Mouse (Mus musculus): ENCODE data around the gene Gh. TPM values are rescaled to one million over a fixed set of nuclear protein-coding genes. Genes with fewer than 3 reads are reported as not detected.

The Gh gene
- total and polyA plus RNA-seq, 2 experiments from 2014 or later, result not detected

DNA sequence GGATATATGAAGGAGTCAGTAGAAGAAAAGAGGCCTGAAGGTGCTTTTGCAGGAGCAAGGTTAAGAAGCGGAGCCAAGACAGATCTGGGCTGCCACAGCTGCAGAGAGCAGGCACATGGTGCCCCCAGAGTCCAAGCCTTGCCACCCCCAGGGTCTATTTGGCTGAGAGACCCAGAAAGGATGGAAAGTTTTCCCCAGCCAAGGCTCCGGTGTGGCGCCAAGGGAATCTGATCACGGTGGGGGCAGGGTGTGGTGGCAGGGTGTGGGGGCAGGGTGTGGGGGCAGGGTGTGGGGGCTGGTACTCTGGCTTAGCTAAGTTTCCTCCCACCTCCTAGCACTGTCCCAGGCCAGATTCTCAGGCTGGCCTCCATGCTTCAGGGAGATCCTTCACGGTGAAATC, 26.9 kb upstream of the Gh start:
- H3K4me3 ChIP-seq (ENCODE audit: low read depth, low read length), result no peak overlapping the region
- H3K27ac ChIP-seq (ENCODE audit: low read depth), result peak overlapping the region; percentile 83
- H3K9ac ChIP-seq (replicated peaks; ENCODE audit: low read depth, low read length), result no peak overlapping the region
- H3K27me3 ChIP-seq (ENCODE audit: control insufficient read depth, insufficient read depth, low read length), result no peaks in the 10 kb centered on the region
- no peaks in the 10 kb centered on the region for H3K36me3 ChIP-seq (replicated peaks; ENCODE audit: control insufficient read depth, insufficient read depth, low read length)
- 0 out of 2 replicates have a peak, but pooled peaks have one; percentile 10 for ATAC-seq (ENCODE audit: insufficient read depth, low read depth)
- DNase-seq (ENCODE audit: low spot score), result no peak
- 31% methylated on average over 5 of the region's 5 CpGs for WGBS
- H3K9me3 ChIP-seq (replicated peaks; ENCODE audit: control insufficient read depth, low read length), result no peaks in the 10 kb centered on the region
- no peak overlapping the region for H3K4me2 ChIP-seq (ENCODE audit: low read depth, low read length)
- TF ChIP-seq EP300 (IDR thresholded peaks at IDR 0.05; ENCODE audit: low read depth) (no peak), CTCF (IDR thresholded peaks at IDR 0.05; ENCODE audit: low read depth) (no peak)
- peaks cover 15% of the 10 kb centered on the region; the same call in 1 of the 2 replicates for H3K4me1 ChIP-seq (ENCODE audit: control insufficient read depth, insufficient read depth)

DNA sequence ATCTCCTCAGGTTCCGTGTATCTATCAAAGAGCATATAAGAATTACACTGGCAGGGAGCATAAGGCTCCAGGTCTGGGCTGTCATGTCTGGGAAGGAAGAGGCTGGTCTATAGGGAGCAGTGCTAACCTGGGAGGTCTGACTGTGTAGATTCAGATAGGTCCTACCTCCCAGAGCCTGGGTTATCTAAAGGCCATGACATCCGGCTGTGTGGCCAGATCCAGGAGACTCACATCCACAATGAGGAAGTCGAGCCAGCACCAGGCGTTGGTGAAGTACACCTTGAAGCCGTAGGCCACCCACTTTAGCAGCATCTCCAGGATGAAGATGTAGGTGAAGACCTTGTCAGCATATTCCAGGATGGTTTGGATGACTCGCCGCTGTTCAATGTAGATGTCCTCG, 24.8 kb upstream of the Gh start:
- 64% methylated on average over 8 of the region's 8 CpGs for WGBS
- Histone ChIP-seq H3K36me3 (replicated peaks; ENCODE audit: control insufficient read depth, insufficient read depth, low read length) (no peaks in the 10 kb centered on the region), H3K9me3 (replicated peaks; ENCODE audit: control insufficient read depth, low read length) (no peaks in the 10 kb centered on the region), H3K9ac (replicated peaks; ENCODE audit: low read depth, low read length) (no peak overlapping the region), H3K4me3 (ENCODE audit: low read depth, low read length) (no peak overlapping the region), H3K27me3 (ENCODE audit: control insufficient read depth, insufficient read depth, low read length) (no peaks in the 10 kb centered on the region), H3K4me2 (ENCODE audit: low read depth, low read length) (no peak overlapping the region), H3K4me1 (ENCODE audit: control insufficient read depth, insufficient read depth) (peaks cover 15% of the 10 kb centered on the region; the same call in 1 of the 2 replicates), H3K27ac (ENCODE audit: low read depth) (no peak overlapping the region)
- ATAC-seq (ENCODE audit: insufficient read depth, low read depth), result no peak
- no peak for TF ChIP-seq CTCF (IDR thresholded peaks at IDR 0.05; ENCODE audit: low read depth)
- no peak for TF ChIP-seq EP300 (IDR thresholded peaks at IDR 0.05; ENCODE audit: low read depth)
- no peak for DNase-seq (ENCODE audit: low spot score)

DNA sequence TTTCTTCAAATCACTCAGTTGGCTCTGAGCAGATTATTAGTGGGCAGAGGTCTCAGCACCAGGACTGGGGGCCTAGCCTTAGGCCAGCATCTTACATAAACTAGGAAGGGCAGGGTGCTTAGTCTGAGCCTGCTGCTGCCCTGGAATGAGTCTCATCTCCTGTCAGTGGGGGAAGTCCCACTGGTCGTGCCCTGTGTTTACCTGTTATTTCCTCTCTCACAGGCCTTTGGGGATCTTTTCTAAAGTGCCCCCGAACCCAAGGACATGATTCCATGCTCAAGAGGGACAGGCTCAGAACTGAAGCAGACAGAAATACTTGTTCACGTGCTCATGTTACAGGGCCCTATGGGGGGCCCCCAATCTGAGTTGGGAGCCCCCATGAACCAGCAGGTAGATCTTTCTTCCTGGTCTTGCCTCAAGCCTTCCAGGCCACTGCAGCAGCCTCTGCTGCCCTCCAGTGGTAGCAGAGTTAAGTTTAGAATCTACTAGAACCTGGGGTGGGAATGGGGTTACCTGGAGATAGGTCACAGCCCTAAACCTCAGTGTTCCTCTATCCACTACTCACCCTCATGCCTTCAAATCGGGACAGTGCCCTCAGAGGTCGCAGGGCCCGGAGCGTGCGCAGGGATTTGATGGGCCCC, 24.0 kb upstream of the Gh start:
- 57% methylated on average over 8 of the region's 8 CpGs for WGBS
- H3K27ac ChIP-seq (ENCODE audit: low read depth), result no peak overlapping the region
- DNase-seq (ENCODE audit: low spot score) (peak; percentile 45), ATAC-seq (ENCODE audit: insufficient read depth, low read depth) (no peak)
- no peak overlapping the region for H3K4me3 ChIP-seq (ENCODE audit: low read depth, low read length)
- H3K4me1 ChIP-seq (ENCODE audit: control insufficient read depth, insufficient read depth), result peaks cover 15% of the 10 kb centered on the region; the same call in 1 of the 2 replicates
- no peak overlapping the region for H3K9ac ChIP-seq (replicated peaks; ENCODE audit: low read depth, low read length)
- H3K9me3 ChIP-seq (replicated peaks; ENCODE audit: control insufficient read depth, low read length), result no peaks in the 10 kb centered on the region
- TF ChIP-seq EP300 (IDR thresholded peaks at IDR 0.05; ENCODE audit: low read depth) (no peak), CTCF (IDR thresholded peaks at IDR 0.05; ENCODE audit: low read depth) (peak; percentile 84)
- H3K4me2 ChIP-seq (ENCODE audit: low read depth, low read length), result no peak overlapping the region
- H3K36me3 ChIP-seq (replicated peaks; ENCODE audit: control insufficient read depth, insufficient read depth, low read length), result no peaks in the 10 kb centered on the region
- no peaks in the 10 kb centered on the region for H3K27me3 ChIP-seq (ENCODE audit: control insufficient read depth, insufficient read depth, low read length)

- Histone ChIP-seq H3K27me3 (ENCODE audit: control insufficient read depth, insufficient read depth, low read length) (no peaks in the 10 kb centered on the region), H3K9me3 (replicated peaks; ENCODE audit: control insufficient read depth, low read length) (no peaks in the 10 kb centered on the region), H3K4me1 (ENCODE audit: control insufficient read depth, insufficient read depth) (peaks cover 11% of the 10 kb centered on the region; the same call in 1 of the 2 replicates), H3K36me3 (replicated peaks; ENCODE audit: control insufficient read depth, insufficient read depth, low read length) (no peaks in the 10 kb centered on the region), H3K9ac (replicated peaks; ENCODE audit: low read depth, low read length) (no peak overlapping the region), H3K4me3 (ENCODE audit: low read depth, low read length) (no peak overlapping the region), H3K4me2 (ENCODE audit: low read depth, low read length) (no peak overlapping the region), H3K27ac (ENCODE audit: low read depth) (no peak overlapping the region)
- DNase-seq (ENCODE audit: low spot score) (no peak), ATAC-seq (ENCODE audit: insufficient read depth, low read depth) (no peak)
- WGBS, result 87% methylated on average over 5 of the region's 5 CpGs
- TF ChIP-seq EP300 (IDR thresholded peaks at IDR 0.05; ENCODE audit: low read depth), result no peak
Observed at GRCm38 (mm10) chr11:106324858-106325257, 23.2 kb upstream of the Gh start.

DNA sequence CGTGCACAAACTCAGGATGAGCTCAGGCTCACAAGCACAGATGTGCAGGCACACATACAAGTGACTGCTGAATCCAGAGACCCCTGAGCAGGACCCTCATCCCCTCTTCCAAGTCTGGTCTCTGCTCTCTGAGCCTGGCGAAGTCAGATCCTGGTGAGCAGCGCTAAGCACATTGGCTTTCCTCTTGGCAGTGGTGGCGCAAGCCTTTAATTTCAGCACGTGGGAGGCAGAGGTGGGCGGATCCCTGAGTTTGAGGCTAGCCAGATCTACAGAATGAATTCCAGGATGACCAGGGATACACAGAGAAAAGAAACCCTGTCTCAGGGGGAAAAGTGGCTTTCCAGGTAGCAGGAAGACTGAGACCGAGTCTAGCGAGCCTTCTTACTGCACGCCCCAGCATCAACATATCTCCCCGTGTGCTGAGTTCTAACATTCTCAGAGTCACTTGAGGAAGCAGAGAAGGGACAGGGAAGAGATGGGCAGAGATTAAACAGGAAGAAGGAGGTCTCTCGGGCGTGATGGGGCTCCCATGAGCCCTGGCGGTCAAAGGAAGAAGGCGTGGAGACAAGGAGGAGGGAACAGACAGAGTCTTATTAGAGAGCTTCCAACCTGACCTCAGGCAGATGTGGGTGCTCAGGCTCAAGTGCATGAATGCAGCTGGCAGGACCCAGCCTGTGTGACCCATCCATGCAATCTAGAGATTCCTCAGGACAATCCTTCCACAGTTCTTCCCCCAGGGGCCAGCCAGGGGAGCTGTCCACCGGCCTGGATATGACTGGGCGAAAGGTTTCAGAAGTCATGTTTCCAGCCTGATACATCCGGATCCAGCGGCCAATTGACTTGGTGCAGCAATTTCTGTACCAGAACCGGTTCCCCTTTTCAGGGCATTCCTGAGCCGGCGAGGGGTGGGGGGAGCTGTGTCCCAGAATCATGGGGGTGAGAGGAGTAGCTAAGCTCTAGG, 17.0 kb upstream of the Gh start:
- DNase-seq (ENCODE audit: low spot score) (no peak), ATAC-seq (ENCODE audit: insufficient read depth, low read depth) (no peak)
- no peak overlapping the region for H3K4me3 ChIP-seq (ENCODE audit: low read depth, low read length)
- TF ChIP-seq EP300 (IDR thresholded peaks at IDR 0.05; ENCODE audit: low read depth), result no peak
- no peak for TF ChIP-seq CTCF (IDR thresholded peaks at IDR 0.05; ENCODE audit: low read depth)
- H3K36me3 ChIP-seq (replicated peaks; ENCODE audit: control insufficient read depth, insufficient read depth, low read length), result no peaks in the 10 kb centered on the region
- no peak overlapping the region for H3K9ac ChIP-seq (replicated peaks; ENCODE audit: low read depth, low read length)
- H3K9me3 ChIP-seq (replicated peaks; ENCODE audit: control insufficient read depth, low read length), result no peaks in the 10 kb centered on the region
- no peak overlapping the region for H3K4me2 ChIP-seq (ENCODE audit: low read depth, low read length)
- WGBS, result 50% methylated on average over 21 of the region's 21 CpGs
- H3K27ac ChIP-seq (ENCODE audit: low read depth), result peak overlapping the region; percentile 43; the same call in 1 of the 2 replicates
- no peaks in the 10 kb centered on the region for H3K27me3 ChIP-seq (ENCODE audit: control insufficient read depth, insufficient read depth, low read length)
- H3K4me1 ChIP-seq (ENCODE audit: control insufficient read depth, insufficient read depth), result no peaks in the 10 kb centered on the region
